Mouse (Mus musculus) testis, adult 2 months (tissue): Measurements from ENCODE around the gene Gm28042.

ENCODE experiments used
- CTCF ChIP-seq: fragments of 200-500 bp; IDR thresholded peaks from 2 replicates; pipeline ENCODE4 v1.5.1; 2012; ENCODE audit warnings: low read depth, mild to moderate bottlenecking, inconsistent platforms, low read length, moderate library complexity; ENCODE audit not compliant: control insufficient read depth, insufficient read depth, insufficient replicate concordance
- POLR2A ChIP-seq: fragments of 200-500 bp; IDR thresholded peaks from 2 replicates; pipeline ENCODE4 v1.6.1; 2012; ENCODE audit warnings: low read depth, mild to moderate bottlenecking, inconsistent platforms, low read length, moderate library complexity; ENCODE audit not compliant: control insufficient read depth

DNA sequence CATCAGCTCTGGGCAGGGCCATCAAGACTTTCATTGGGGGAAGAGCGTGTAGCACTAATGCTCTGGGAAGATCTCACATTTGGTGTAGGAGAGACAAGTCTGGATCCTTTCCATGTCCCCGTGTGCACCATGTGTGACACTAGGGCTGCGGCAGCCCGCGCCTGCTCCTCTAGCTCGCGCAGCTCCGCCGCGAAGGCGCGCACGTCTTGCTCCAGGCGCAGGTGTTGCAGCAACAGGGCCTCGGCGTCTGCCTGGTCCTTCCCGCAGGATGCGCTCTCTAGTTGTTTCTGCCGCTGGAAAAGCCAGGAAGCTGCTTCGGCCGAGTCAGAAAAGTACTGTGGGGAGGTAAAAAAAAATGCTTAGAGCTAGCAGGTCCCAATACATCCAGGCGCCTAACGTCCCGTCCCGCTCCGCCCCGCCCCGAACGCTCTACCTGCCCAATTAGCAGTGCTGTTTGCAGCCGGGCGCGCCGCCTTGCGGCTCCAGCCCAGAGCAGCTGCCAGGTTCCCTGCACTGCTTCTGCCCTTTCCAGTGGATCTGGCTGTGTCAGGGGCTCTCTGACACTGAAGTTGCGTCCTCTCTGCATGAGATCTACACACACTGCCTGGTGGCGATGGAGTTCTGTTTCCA is 48.9 kb downstream of the Gm28042 start:
- TF ChIP-seq CTCF (peak; percentile 32; the same call in 1 of the 2 replicates), POLR2A (no peak)
